Mouse (Mus musculus): ENCODE results near the gene Sgk1. TPM values are rescaled to one million over a fixed set of nuclear protein-coding genes. Genes with fewer than 3 reads are reported as not detected.

Gene Sgk1
- polyA plus RNA-seq (2014; fragmentation: Illumina TruSeq; extraction: RNeasy Lipid Tissue Mini Kit (QIAGEN cat#74804); ENCODE audit: low read depth, low replicate concordance), result 223 TPM

DNA sequence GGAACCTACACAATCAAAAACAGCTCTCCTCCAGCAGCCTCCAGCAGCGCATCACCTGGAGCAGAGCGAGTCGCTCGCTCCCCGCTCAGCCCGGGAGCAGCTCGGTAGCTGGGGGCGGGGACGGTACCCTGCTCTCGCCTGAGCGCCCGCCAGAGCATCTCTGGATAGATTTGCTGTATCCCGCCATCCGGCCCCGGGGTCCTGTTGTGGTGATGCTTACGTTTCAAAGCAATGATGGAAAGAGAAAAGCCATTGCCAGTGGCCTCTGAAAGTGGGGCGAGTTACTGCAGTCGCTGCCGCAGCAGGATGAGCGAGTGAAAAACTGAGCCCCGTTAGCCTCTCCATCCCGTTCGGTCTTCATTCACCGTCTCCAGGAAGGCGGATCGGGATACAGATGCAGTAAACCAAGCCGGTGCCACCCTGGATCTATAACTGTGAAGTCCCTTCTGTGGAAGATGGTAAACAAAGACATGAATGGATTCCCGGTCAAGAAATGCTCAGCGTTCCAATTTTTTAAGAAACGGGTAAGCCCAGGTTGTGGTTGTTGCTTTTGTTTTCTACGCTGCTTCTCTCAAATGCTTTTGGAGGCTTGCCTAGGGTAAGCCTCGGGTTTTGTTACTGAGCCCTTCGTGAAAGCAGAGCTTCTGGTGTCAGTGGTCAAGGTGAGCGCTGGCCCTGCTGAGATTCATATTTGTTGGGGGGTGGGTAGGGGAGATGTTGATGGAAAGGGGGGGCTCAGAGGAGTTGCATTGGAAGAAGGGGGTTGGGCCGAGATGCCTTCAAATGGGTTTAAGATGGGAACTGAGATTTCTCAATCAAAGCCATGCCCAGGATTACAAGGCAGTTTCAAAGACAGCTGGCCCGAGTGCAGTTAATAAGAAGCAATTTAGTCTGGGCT lies at the start of gene Sgk1:
Sgk1 (plus strand) TSS at position 1 of the 898 bp plus-strand sequence.

Other genes starting within 250 kb of the Sgk1 start
- not detected for gene 4930444G20Rik, start 185.9 kb downstream of the Sgk1 start, polyA plus RNA-seq (2014; fragmentation: Illumina TruSeq; extraction: RNeasy Lipid Tissue Mini Kit (QIAGEN cat#74804); ENCODE audit: low read depth, low replicate concordance)